Mouse (Mus musculus) cerebellum, adult 9-10 months (tissue): ENCODE results near the gene Arnt2.
A peak's percentile ranks its signal among the peaks of the same experiment; 100 is the strongest.

ENCODE experiments used
- DNase-seq: peaks from one replicate; pipeline ENCODE4 v3.0.0; 2022

Arnt2 gene

GRCm38 (mm10) chr7:84284974-84285373 lies 125.0 kb downstream of the Arnt2 start:
- no peak for DNase-seq

GRCm38 (mm10) chr7:84282231-84282630 lies 127.7 kb downstream of the Arnt2 start:
- no peak for DNase-seq

- no peak for DNase-seq
Measured at GRCm38 (mm10) chr7:84279231-84279630, 130.7 kb downstream of the Arnt2 start.

- no peak for DNase-seq
Measured at GRCm38 (mm10) chr7:84275312-84275711, 134.7 kb downstream of the Arnt2 start.

GRCm38 (mm10) chr7:84273930-84274329 lies 136.0 kb downstream of the Arnt2 start:
- no peak for DNase-seq

- peak; percentile 82 for DNase-seq
Measured at GRCm38 (mm10) chr7:84272206-84272818, 137.7 kb downstream of the Arnt2 start.

GRCm38 (mm10) chr7:84271429-84271828 lies 138.5 kb downstream of the Arnt2 start:
- no peak for DNase-seq

- no peak for DNase-seq
Measured at GRCm38 (mm10) chr7:84263466-84263865, 146.5 kb downstream of the Arnt2 start.

GRCm38 (mm10) chr7:84261341-84261740 lies 148.6 kb downstream of the Arnt2 start:
- DNase-seq: no peak

- peak; percentile 24 for DNase-seq
Measured at GRCm38 (mm10) chr7:84260401-84260800, 149.6 kb downstream of the Arnt2 start.

GRCm38 (mm10) chr7:84259309-84259985 lies 150.5 kb downstream of the Arnt2 start:
- no peak for DNase-seq

- DNase-seq: no peak
Measured at GRCm38 (mm10) chr7:84256661-84257060, 153.3 kb downstream of the Arnt2 start.

GRCm38 (mm10) chr7:84256245-84256644 lies 153.7 kb downstream of the Arnt2 start:
- no peak for DNase-seq

GRCm38 (mm10) chr7:84254916-84255315 lies 155.1 kb downstream of the Arnt2 start:
- no peak for DNase-seq

GRCm38 (mm10) chr7:84254311-84254710 lies 155.7 kb downstream of the Arnt2 start:
- DNase-seq: no peak

- DNase-seq: no peak
Measured at GRCm38 (mm10) chr7:84251667-84252066, 158.3 kb downstream of the Arnt2 start.

GRCm38 (mm10) chr7:84250736-84251135 lies 159.2 kb downstream of the Arnt2 start:
- no peak for DNase-seq

GRCm38 (mm10) chr7:84249951-84250350 lies 160.0 kb downstream of the Arnt2 start:
- DNase-seq: no peak

- no peak for DNase-seq
Measured at GRCm38 (mm10) chr7:84249381-84249780, 160.6 kb downstream of the Arnt2 start.

GRCm38 (mm10) chr7:84247960-84248665 lies 161.9 kb downstream of the Arnt2 start:
- DNase-seq: no peak

GRCm38 (mm10) chr7:84246878-84247277 lies 163.1 kb downstream of the Arnt2 start:
- DNase-seq: no peak

GRCm38 (mm10) chr7:84246093-84246492 lies 163.9 kb downstream of the Arnt2 start:
- DNase-seq: no peak

- DNase-seq: no peak
Measured at GRCm38 (mm10) chr7:84240406-84240805, 169.6 kb downstream of the Arnt2 start.

GRCm38 (mm10) chr7:84237655-84238054 lies 172.3 kb downstream of the Arnt2 start:
- DNase-seq: no peak
